Mouse (Mus musculus) thymus, adult 2 months (tissue): ENCODE measurements around the gene Ubr1.

ENCODE experiments used
- CTCF ChIP-seq: fragments of 200-500 bp; IDR thresholded peaks from 2 replicates; pipeline ENCODE4 v1.5.1; 2012; ENCODE audit warnings: mild to moderate bottlenecking, control low read depth, low read length, moderate library complexity, borderline replicate concordance; ENCODE audit not compliant: control insufficient read depth, poor library complexity, insufficient read depth; ENCODE audit errors: extremely low read depth
- POLR2A ChIP-seq: fragments of 200-500 bp; IDR thresholded peaks from 2 replicates; pipeline ENCODE4 v1.6.1; 2012; ENCODE audit warnings: mild to moderate bottlenecking, low read length, control low read depth, moderate library complexity; ENCODE audit not compliant: control insufficient read depth, poor library complexity, insufficient read depth; ENCODE audit errors: extremely low read depth

- TF ChIP-seq POLR2A: no peak
- TF ChIP-seq CTCF: no peak
Observed at GRCm38 (mm10) chr2:120998863-120999262, 28.3 kb upstream of the Ubr1 start.
